Mouse (Mus musculus) erythroblast, embryonic 14.5 days (primary cell): ENCODE data around the gene Cga. TPM values are rescaled to one million over a fixed set of nuclear protein-coding genes. Genes with fewer than 3 reads are reported as not detected.

ENCODE experiments used
- H3K27me3 ChIP-seq: 2 replicates; pipeline ENCODE4 v1.6.1; 2012; ENCODE audit warnings: inconsistent platforms; ENCODE audit not compliant: control insufficient read depth
- H3K36me3 ChIP-seq: 2 replicates; pipeline ENCODE4 v1.6.1; 2012; ENCODE audit warnings: mild to moderate bottlenecking, inconsistent platforms; ENCODE audit not compliant: control insufficient read depth
- H3K4me1 ChIP-seq: 2 replicates; pipeline ENCODE4 v1.6.1; 2012; ENCODE audit warnings: inconsistent platforms; ENCODE audit not compliant: control insufficient read depth
- H3K4me3 ChIP-seq: replicated peaks from 2 replicates; pipeline ENCODE3; 2012; ENCODE audit warnings: moderate library complexity, mild to moderate bottlenecking, inconsistent platforms
- H3K9me3 ChIP-seq: 2 replicates; pipeline ENCODE4 v1.6.1; 2012; ENCODE audit warnings: low read length, inconsistent platforms, mixed read lengths; ENCODE audit not compliant: control insufficient read depth
- GATA1 ChIP-seq: IDR thresholded peaks from 2 replicates; pipeline ENCODE4 v1.6.1; 2012; ENCODE audit warnings: low read length, inconsistent platforms, mixed read lengths
- TAL1 ChIP-seq: IDR thresholded peaks from 3 replicates; pipeline ENCODE4 v1.6.1; 2012; ENCODE audit warnings: low read length, inconsistent platforms, mixed read lengths
- polyA plus RNA-seq: library from polyadenylated mRNA; stranded (reverse); fragments of >175 nt; gene quantifications from 2 replicates; pipeline ENCODE4 v1.2.3, GENCODE M21; 2012

The Cga gene
- polyA plus RNA-seq, 1 experiment, result not detected

DNA sequence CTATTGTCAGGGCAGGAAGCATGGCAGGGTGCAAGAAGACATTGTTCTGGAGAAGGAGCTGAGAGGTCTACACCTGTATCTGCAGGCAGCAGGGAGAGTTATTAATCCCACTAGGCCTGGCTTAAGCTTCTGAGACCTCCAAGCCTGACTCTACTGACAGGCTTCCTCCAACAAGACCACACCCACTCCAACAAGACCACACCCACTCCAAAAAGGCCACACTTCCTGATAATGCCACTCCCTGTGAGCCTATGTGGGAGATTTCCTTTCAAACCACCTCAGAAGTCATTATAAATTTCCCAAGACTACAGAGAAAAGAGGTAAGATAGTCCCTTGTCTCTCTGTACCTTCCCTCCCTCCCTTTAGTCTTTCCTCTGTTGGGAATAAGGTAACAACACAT, 53.6 kb downstream of the Cga start:
- TF ChIP-seq TAL1 (no peak), GATA1 (no peak)
- H3K27me3 ChIP-seq, result no peaks in the 10 kb centered on the region
- peaks cover 4% of the 10 kb centered on the region for H3K4me1 ChIP-seq
- H3K4me3 ChIP-seq, result no peak overlapping the region
- no peaks in the 10 kb centered on the region for H3K9me3 ChIP-seq
- no peaks in the 10 kb centered on the region for H3K36me3 ChIP-seq

DNA sequence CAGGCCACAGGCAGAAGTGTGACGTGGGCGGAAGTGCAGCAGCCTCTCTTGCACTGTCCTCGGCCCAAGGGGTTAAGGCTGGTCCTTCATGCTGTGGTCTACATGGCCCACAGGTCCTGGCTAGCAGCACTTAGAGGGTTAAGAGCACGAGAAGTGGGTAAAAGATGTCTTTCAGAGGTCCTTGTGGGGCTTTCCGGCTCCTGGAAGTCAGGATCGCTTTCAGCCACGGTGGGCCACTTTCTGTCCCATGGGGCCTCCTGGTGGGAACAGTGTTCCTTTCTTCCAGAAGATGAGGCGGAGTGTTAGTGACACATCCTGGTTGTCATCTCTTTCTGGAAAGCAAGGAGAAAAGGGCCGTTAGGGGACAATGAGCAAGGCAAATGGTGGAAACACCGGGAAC, 60.1 kb downstream of the Cga start:
- Histone ChIP-seq H3K27me3 (no peaks in the 10 kb centered on the region), H3K9me3 (no peaks in the 10 kb centered on the region), H3K4me1 (no peaks in the 10 kb centered on the region), H3K4me3 (no peak overlapping the region), H3K36me3 (no peaks in the 10 kb centered on the region)
- TF ChIP-seq TAL1, result no peak
- no peak for TF ChIP-seq GATA1

Other genes starting within 250 kb of the Cga start
- 0.02 and 0.12 TPM in 2 replicates for gene Slc35a1, start 206.3 kb upstream of the Cga start, polyA plus RNA-seq
- gene Cfap206, start 163.6 kb upstream of the Cga start, polyA plus RNA-seq, result 0.02 TPM in 1 of 2 replicates, not detected in the other
- gene Gm136, start 137.5 kb upstream of the Cga start, polyA plus RNA-seq, result not detected in 2 replicates
- 1.2 and 1.4 TPM in 2 replicates for gene Smim8, start 115.4 kb upstream of the Cga start, polyA plus RNA-seq
- gene Zfp292, start 10.8 kb upstream of the Cga start, polyA plus RNA-seq, result 0.03 TPM in 1 of 2 replicates, not detected in the other